Mouse (Mus musculus) heart, adult 2 months (tissue): ENCODE measurements around the gene Rplp0. TPM values are rescaled to one million over a fixed set of nuclear protein-coding genes. Genes with fewer than 3 reads are reported as not detected.

Experiments
- DNase-seq, 2 experiments: peaks; one replicate each; pipeline ENCODE4 v3.0.0; 2021
- H3K27ac ChIP-seq: fragments of 200-600 bp; 2 replicates; pipeline ENCODE4 v1.8.1; 2022
- H3K27me3 ChIP-seq: fragments of 200-500 bp; 2 replicates; pipeline ENCODE4 v1.6.1; 2012; ENCODE audit warnings: mild to moderate bottlenecking, low read length, inconsistent platforms, mixed read lengths; ENCODE audit not compliant: control insufficient read depth, insufficient read depth
- H3K36me3 ChIP-seq: fragments of 200-500 bp; 2 replicates; pipeline ENCODE4 v1.6.1; 2012; ENCODE audit warnings: low read length, inconsistent platforms; ENCODE audit not compliant: control insufficient read depth, insufficient read depth
- H3K4me1 ChIP-seq: fragments of 200-500 bp; 2 replicates; pipeline ENCODE4 v1.6.1; 2011; ENCODE audit warnings: low read length; ENCODE audit not compliant: control insufficient read depth, insufficient read depth
- H3K4me3 ChIP-seq: fragments of 200-600 bp; 2 replicates; pipeline ENCODE4 v1.8.1; 2022
- H3K79me2 ChIP-seq: fragments of 200-500 bp; replicated peaks from 2 replicates; pipeline ENCODE4 v1.6.1; 2012; ENCODE audit warnings: mild to moderate bottlenecking, inconsistent platforms, low read length, moderate library complexity, mixed read lengths; ENCODE audit not compliant: control insufficient read depth, insufficient read depth
- H3K9ac ChIP-seq: fragments of 200-500 bp; 2 replicates; pipeline ENCODE4 v1.6.1; 2012; ENCODE audit warnings: low read depth, mild to moderate bottlenecking, control low read depth, inconsistent platforms, low read length, mixed read lengths
- CTCF ChIP-seq: fragments of 200-600 bp; IDR thresholded peaks from 2 replicates; pipeline ENCODE4 v1.8.1; 2022; ENCODE audit warnings: antibody characterized with exemption, mild to moderate bottlenecking, moderate library complexity
- EP300 ChIP-seq: fragments of 200-500 bp; IDR thresholded peaks from 2 replicates; pipeline ENCODE4 v1.6.1; 2011; ENCODE audit warnings: low read depth, low read length, control low read depth; ENCODE audit not compliant: insufficient read depth
- POLR2A ChIP-seq: fragments of 200-500 bp; IDR thresholded peaks from 2 replicates; pipeline ENCODE4 v1.6.1; 2011; ENCODE audit warnings: mild to moderate bottlenecking, low read depth, low read length, control low read depth; ENCODE audit not compliant: insufficient read depth
- WGBS: fragments of 180-500 bp; shearing (Covaris S2); methylation state at CpG from one replicate; pipeline ENCODE4 v1.1.7; 2018; 5-methylcytosine and 5-hydroxymethylcytosine counted together
- intact Hi-C: fragments of 180-260 bp; cut with DNase I; formaldehyde crosslinking; loops from one replicate; pipeline ENCODE4 v1.15.1; 2025
- polyA plus RNA-seq: library from polyadenylated mRNA; depleted of rRNA; stranded (reverse); fragments of >200 nt; gene quantifications from 2 replicates; pipeline ENCODE4 v1.2.3, GENCODE M21; 2012
- total RNA-seq, 2 experiments: library from RNA; stranded (reverse); gene quantifications; 2 replicates each; pipeline ENCODE4 v1.2.3; 2021

Rplp0 gene
- total and polyA plus RNA-seq, 3 experiments = 587 to 1,274 (median 705) TPM

DNA sequence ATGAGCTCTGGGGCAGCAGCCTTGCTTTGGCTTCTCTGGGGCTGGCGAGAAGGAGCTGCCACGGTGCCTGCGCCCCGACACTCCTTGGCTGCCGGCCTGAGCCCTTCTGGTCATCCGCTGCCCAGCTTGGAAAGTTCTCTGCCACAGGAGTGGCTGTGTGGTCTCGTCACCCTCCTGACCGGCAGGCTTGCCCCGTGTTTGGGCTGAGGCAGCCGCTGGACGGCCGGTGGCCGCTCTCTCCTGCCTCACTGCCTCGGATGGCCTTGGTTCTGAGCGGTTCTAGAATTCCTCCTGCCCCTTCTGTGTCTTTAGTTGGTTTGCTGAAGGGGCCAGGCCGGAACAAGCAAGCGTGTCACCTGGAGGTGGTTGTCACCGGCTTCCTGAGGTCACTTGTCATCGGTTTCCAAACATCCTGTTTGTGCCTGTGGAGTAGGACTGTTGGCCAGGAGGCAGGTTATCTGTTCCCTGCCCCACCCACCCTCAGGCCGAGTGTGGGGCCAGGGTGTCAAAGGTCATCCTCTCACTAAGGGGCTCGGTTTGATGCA is 38.9 kb upstream of the Rplp0 start:
- intact Hi-C loops = loop anchor here (2.0 kb wide), 1 partner anchor 14 kb away; no protein-coding TSS in a partner anchor
- Histone ChIP-seq H3K4me3 (peak overlapping the region; percentile 33), H3K4me1 (peaks cover 42% of the 10 kb centered on the region), H3K9ac (peak overlapping the region; percentile 51), H3K27me3 (no peaks in the 10 kb centered on the region), H3K27ac (peak overlapping the region; percentile 88), H3K79me2 (peaks cover 8% of the 10 kb centered on the region), H3K36me3 (peaks cover 2% of the 10 kb centered on the region)
- WGBS = 34% methylated on average over 21 of the region's 21 CpGs
- peak; percentile 67 for DNase-seq
- TF ChIP-seq POLR2A = peak; percentile 61
- TF ChIP-seq CTCF = no peak
- no peak for TF ChIP-seq EP300

DNA sequence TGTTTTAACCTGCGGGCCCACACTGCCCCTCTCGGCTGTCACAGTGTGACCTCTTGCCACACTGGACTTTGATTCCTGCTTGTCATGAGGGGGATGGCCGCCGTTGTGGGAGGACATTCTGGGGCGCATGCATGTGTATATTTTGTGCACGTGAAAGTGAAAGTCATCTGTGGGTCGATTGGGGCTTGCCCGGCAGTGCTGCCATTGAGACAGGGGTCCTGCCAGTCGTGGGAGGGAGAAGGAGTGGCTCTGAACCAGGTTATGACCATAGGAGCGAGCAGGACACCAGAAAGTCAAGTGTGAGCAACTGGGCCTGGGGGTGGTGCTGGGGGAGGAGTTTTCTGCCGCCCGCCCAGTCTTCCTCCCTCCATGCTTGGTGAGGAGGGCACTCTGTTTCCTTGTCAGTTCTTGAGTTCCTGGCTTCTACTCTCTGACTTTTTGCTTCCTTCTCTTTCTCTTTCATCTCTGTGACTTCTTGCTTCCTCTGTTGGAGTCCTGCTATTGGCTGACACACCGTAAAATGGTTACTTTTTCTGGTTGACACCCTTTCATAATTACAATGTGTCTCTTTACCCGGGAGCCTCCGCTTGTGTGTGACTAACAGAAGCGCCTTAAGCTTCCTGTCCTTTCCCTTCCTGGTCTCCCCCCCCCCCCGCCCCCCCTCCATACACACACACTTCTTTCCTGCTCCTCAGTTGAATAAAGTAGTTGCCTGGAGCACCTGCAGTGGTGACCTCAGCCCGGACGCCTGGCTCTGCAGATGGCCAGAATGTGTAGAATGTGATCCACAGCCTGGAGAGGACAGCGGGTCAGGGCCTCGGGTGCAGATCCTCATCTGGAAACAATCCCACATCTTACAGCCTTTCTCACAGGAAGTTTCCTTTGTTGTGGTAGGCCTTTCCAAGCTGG is 37.5 kb upstream of the Rplp0 start:
- no peaks in the 10 kb centered on the region for H3K27me3 ChIP-seq
- H3K79me2 ChIP-seq = peaks cover 10% of the 10 kb centered on the region
- peaks cover 2% of the 10 kb centered on the region for H3K36me3 ChIP-seq
- H3K9ac ChIP-seq = peak overlapping the region; percentile 48
- peak; percentile 78 to 80 for DNase-seq
- H3K27ac ChIP-seq = peak overlapping the region; percentile 88
- TF ChIP-seq CTCF = no peak
- TF ChIP-seq EP300 = no peak
- peak; percentile 56; the same call in 1 of the 2 replicates for TF ChIP-seq POLR2A
- intact Hi-C loops = loop anchor here (2.0 kb wide), 2 partner anchors 13 kb away; no protein-coding TSS in a partner anchor
- peak overlapping the region; percentile 21; the same call in 1 of the 2 replicates for H3K4me3 ChIP-seq
- peaks cover 49% of the 10 kb centered on the region for H3K4me1 ChIP-seq
- WGBS = 34% methylated on average over 21 of the region's 21 CpGs

DNA sequence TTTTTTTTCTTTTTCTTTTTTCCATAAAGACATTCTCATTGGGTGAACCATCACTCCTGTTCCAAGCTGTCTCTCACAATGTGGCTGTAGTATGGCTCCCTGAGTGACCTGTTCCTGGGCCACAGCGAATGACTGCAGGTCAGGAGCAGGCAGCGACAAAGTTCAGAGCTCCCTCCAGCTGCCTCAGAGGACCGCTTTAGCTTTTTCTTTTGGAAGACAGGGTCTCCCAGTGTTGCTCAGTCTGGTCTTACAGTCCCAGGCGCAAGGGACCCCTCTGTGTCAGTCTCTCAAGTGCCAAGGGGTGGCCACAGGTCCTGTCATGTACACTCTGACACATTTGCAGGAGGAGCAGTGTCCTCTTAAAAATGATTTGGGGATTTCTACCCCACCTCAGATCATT is 36.7 kb upstream of the Rplp0 start:
- intact Hi-C loops = loop anchor here (2.0 kb wide), 1 partner anchor 14 kb away; no protein-coding TSS in a partner anchor
- H3K79me2 ChIP-seq = peaks cover 10% of the 10 kb centered on the region
- H3K27ac ChIP-seq = peak overlapping the region; percentile 88
- peaks cover 2% of the 10 kb centered on the region for H3K36me3 ChIP-seq
- no peaks in the 10 kb centered on the region for H3K27me3 ChIP-seq
- peak in 1 of 2 experiments; percentile 39 for DNase-seq
- no peak overlapping the region for H3K4me3 ChIP-seq
- H3K4me1 ChIP-seq = peaks cover 45% of the 10 kb centered on the region
- H3K9ac ChIP-seq = no peak overlapping the region
- WGBS = 68% methylated on average over 4 of the region's 4 CpGs
- TF ChIP-seq CTCF = no peak
- no peak for TF ChIP-seq EP300
- no peak for TF ChIP-seq POLR2A

DNA sequence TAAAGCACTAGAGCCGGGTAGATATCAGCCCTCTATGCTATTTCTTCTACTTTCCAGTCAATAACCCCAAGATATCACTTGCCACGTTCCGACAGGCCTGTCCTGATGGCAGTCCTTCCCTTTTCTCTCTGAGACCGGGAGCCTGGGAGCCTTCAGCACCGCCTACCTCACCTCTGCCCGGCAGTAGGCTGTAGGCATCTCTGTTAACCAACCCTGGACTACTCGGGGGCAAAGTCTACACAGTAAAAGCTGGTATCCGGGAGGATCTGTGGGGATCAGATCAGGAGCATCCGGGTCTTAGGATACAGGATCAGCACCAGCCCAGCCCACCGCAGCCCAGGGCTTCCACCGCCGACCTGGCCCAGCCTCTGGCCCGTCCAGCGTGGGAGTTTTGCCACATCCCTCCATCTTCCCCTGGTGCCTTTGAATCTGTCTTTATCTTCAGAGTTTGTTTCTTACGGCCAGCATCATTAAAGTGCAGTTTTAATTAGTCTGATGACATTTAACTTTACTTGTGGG is 36.2 kb upstream of the Rplp0 start:
- 60% methylated on average over 15 of the region's 15 CpGs for WGBS
- no peak overlapping the region for H3K9ac ChIP-seq
- intact Hi-C loops = loop anchor here (2.0 kb wide), 1 partner anchor 14 kb away; no protein-coding TSS in a partner anchor

DNA sequence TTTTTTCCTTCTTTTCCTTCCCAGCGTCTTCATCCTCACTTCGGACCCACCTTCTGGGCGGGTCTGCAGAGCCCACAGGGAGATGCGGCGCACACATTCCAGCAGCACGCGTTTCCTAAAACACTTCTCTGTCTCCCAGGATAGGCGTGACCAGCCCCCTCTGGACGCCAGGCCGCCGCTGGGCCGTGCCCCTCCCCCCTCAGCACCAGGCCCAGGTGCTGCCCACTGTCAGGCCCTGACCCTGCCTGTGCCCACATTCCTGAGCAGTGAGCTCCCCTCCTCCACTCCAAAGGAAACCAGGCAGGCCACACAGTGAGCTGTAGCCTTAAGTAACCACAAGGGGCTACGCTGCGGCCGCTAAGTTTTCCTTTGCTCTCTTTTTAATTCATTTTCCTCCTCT is 35.3 kb upstream of the Rplp0 start:
- H3K27ac ChIP-seq = peak overlapping the region; percentile 54
- H3K36me3 ChIP-seq = peaks cover 2% of the 10 kb centered on the region
- peaks cover 48% of the 10 kb centered on the region for H3K4me1 ChIP-seq
- peaks cover 11% of the 10 kb centered on the region for H3K79me2 ChIP-seq
- no peak overlapping the region for H3K4me3 ChIP-seq
- TF ChIP-seq CTCF (peak; percentile 46), EP300 (0 out of 2 replicates have a peak, but pooled peaks have one; percentile 23), POLR2A (no peak)
- peak overlapping the region; percentile 53 for H3K9ac ChIP-seq
- DNase-seq = peak; percentile 49 to 57
- intact Hi-C loops = loop anchor here (2.0 kb wide), 1 partner anchor 15 kb away; no protein-coding TSS in a partner anchor
- 16% methylated on average over 15 of the region's 15 CpGs for WGBS
- no peaks in the 10 kb centered on the region for H3K27me3 ChIP-seq

More for the DNA sequence above, 36.2 kb upstream of the Rplp0 start:
- H3K36me3 ChIP-seq = peaks cover 2% of the 10 kb centered on the region
- no peak overlapping the region for H3K4me3 ChIP-seq
- H3K27ac ChIP-seq = peak overlapping the region; percentile 88
- no peak for DNase-seq
- peaks cover 43% of the 10 kb centered on the region for H3K4me1 ChIP-seq
- peaks cover 10% of the 10 kb centered on the region for H3K79me2 ChIP-seq
- TF ChIP-seq EP300 = no peak
- TF ChIP-seq CTCF = no peak
- no peak for TF ChIP-seq POLR2A
- H3K27me3 ChIP-seq = no peaks in the 10 kb centered on the region
